Mouse (Mus musculus): ENCODE measurements around the gene B830017H08Rik. TPM values are rescaled to one million over a fixed set of nuclear protein-coding genes. Genes with fewer than 3 reads are reported as not detected.

B830017H08Rik gene
- polyA plus RNA-seq (2012; rRNA removed) (not detected in 2 replicates), polyA plus RNA-seq (2014; fragmentation: Nextera tagmentation; extraction: Ambion mirVana) (not detected in 2 replicates)

DNA sequence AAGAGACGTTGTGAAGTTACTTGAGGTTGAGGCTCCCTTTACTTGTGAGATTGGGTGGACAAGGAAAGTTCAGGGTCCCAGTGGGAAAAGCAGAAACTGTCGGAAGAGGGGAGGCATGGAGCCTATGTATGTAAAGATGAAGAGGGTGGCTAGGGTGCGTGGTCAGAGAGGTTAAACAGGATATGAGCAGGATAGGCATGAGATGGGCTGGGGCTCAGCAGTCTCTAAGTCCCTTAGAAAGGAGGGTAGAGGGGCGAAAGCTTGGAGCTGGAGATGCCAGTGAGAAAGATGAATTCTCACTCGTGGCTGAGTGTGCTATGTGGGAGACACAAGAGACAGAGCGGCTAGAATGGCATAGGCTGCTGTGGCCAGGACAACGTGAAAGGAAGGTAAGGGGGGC lies at the start of gene B830017H08Rik:
TSS of gene B830017H08Rik (plus strand) at position 301 of the 400 bp plus-strand sequence.
- H3K4me1 ChIP-seq (replicated peaks; ENCODE audit: control insufficient read depth in 2 of 2, insufficient read depth in 2 of 2, low read length in 1 of 2) = no peaks in the 10 kb centered on the region
- no peak within 1 kb of the TSS for H3K9ac ChIP-seq (replicated peaks)
- H3K36me3 ChIP-seq (replicated peaks; ENCODE audit: control insufficient read depth, insufficient read depth, low read depth) = no peaks in the 10 kb centered on the region
- DNase-seq (ENCODE audit: low read depth in 3 of 3, low spot score in 3 of 3) (no peak), ATAC-seq (ENCODE audit: insufficient read depth) (no peak)
- peak within 1 kb of the TSS; percentile 37 for H3K4me2 ChIP-seq (ENCODE audit: low read depth)
- 23% methylated on average over 7 of the region's 7 CpGs for WGBS (ENCODE audit: insufficient replicate concordance)
- no peak within 1 kb of the TSS for H3K27ac ChIP-seq
- H3K27me3 ChIP-seq (ENCODE audit: control insufficient read depth, insufficient read depth, low read length) = peaks cover 62% of the 10 kb centered on the region
- H3K4me3 ChIP-seq (ENCODE audit: insufficient read depth in 1 of 2, low read depth in 2 of 2, low read length in 2 of 2) = peak within 1 kb of the TSS; percentile 3 to 36; a peak in 3 of 4 replicates
- TF ChIP-seq CTCF (IDR thresholded peaks at IDR 0.05; ENCODE audit: low read depth) = no peak
- no peaks in the 10 kb centered on the region for H3K9me3 ChIP-seq (ENCODE audit: control insufficient read depth, low read length)

- Histone ChIP-seq H3K9ac (replicated peaks) (no peak overlapping the region), H3K4me1 (replicated peaks; ENCODE audit: control insufficient read depth in 2 of 2, insufficient read depth in 2 of 2, low read length in 1 of 2) (no peaks in the 10 kb centered on the region), H3K36me3 (replicated peaks; ENCODE audit: control insufficient read depth, insufficient read depth, low read depth) (peaks cover 3% of the 10 kb centered on the region; the same call in 1 of the 2 replicates), H3K9me3 (ENCODE audit: control insufficient read depth, low read length) (no peaks in the 10 kb centered on the region), H3K4me3 (ENCODE audit: insufficient read depth in 1 of 2, low read depth in 2 of 2, low read length in 2 of 2) (no peak overlapping the region), H3K4me2 (ENCODE audit: low read depth) (no peak overlapping the region), H3K27me3 (ENCODE audit: control insufficient read depth, insufficient read depth, low read length) (no peaks in the 10 kb centered on the region), H3K27ac (no peak overlapping the region)
- WGBS (ENCODE audit: insufficient replicate concordance) = 60% methylated on average over 3 of the region's 3 CpGs
- ATAC-seq (ENCODE audit: insufficient read depth) (no peak), DNase-seq (ENCODE audit: low read depth in 3 of 3, low spot score in 3 of 3) (no peak)
- TF ChIP-seq EP300 (IDR thresholded peaks at IDR 0.05; ENCODE audit: low read depth) (no peak), CTCF (IDR thresholded peaks at IDR 0.05; ENCODE audit: low read depth) (0 out of 2 replicates have a peak, but pooled peaks have one; percentile 20)
Observed at GRCm38 (mm10) chr16:17785337-17785736, 47.6 kb upstream of the B830017H08Rik start.

GRCm38 (mm10) chr16:17792728-17793127 lies 40.2 kb upstream of the B830017H08Rik start:
- Histone ChIP-seq H3K4me1 (replicated peaks; ENCODE audit: control insufficient read depth in 2 of 2, insufficient read depth in 2 of 2, low read length in 1 of 2) (no peaks in the 10 kb centered on the region), H3K9me3 (ENCODE audit: control insufficient read depth, low read length) (no peaks in the 10 kb centered on the region), H3K4me2 (ENCODE audit: low read depth) (no peak overlapping the region), H3K27ac (no peak overlapping the region), H3K27me3 (ENCODE audit: control insufficient read depth, insufficient read depth, low read length) (peaks cover 25% of the 10 kb centered on the region), H3K9ac (replicated peaks) (no peak overlapping the region), H3K4me3 (ENCODE audit: insufficient read depth in 1 of 2, low read depth in 2 of 2, low read length in 2 of 2) (no peak overlapping the region), H3K36me3 (replicated peaks; ENCODE audit: control insufficient read depth, insufficient read depth, low read depth) (peaks cover 3% of the 10 kb centered on the region; the same call in 1 of the 2 replicates)
- TF ChIP-seq EP300 (IDR thresholded peaks at IDR 0.05; ENCODE audit: low read depth) = no peak
- 59% methylated on average over 3 of the region's 3 CpGs for WGBS (ENCODE audit: insufficient replicate concordance)
- ATAC-seq (ENCODE audit: insufficient read depth) (no peak), DNase-seq (ENCODE audit: low read depth in 3 of 3, low spot score in 3 of 3) (no peak)

GRCm38 (mm10) chr16:17794047-17794446 lies 38.9 kb upstream of the B830017H08Rik start:
- WGBS (ENCODE audit: insufficient replicate concordance) = 65% methylated on average over 4 of the region's 4 CpGs

GRCm38 (mm10) chr16:17795643-17796042 lies 37.3 kb upstream of the B830017H08Rik start:
- no peak for DNase-seq (ENCODE audit: low read depth in 3 of 3, low spot score in 3 of 3)
- no peaks in the 10 kb centered on the region for H3K4me1 ChIP-seq (replicated peaks; ENCODE audit: control insufficient read depth in 2 of 2, insufficient read depth in 2 of 2, low read length in 1 of 2)
- no peak for ATAC-seq (ENCODE audit: insufficient read depth)
- 57% methylated on average over 5 of the region's 5 CpGs for WGBS (ENCODE audit: insufficient replicate concordance)
- TF ChIP-seq EP300 (IDR thresholded peaks at IDR 0.05; ENCODE audit: low read depth) (no peak), CTCF (IDR thresholded peaks at IDR 0.05; ENCODE audit: low read depth) (peak; percentile 27; the same call in 1 of the 2 replicates)
- no peaks in the 10 kb centered on the region for H3K9me3 ChIP-seq (ENCODE audit: control insufficient read depth, low read length)
- H3K4me2 ChIP-seq (ENCODE audit: low read depth) = no peak overlapping the region
- H3K27ac ChIP-seq = no peak overlapping the region
- no peak overlapping the region for H3K4me3 ChIP-seq (ENCODE audit: insufficient read depth in 1 of 2, low read depth in 2 of 2, low read length in 2 of 2)
- H3K27me3 ChIP-seq (ENCODE audit: control insufficient read depth, insufficient read depth, low read length) = peaks cover 52% of the 10 kb centered on the region
- H3K9ac ChIP-seq (replicated peaks) = no peak overlapping the region
- H3K36me3 ChIP-seq (replicated peaks; ENCODE audit: control insufficient read depth, insufficient read depth, low read depth) = no peaks in the 10 kb centered on the region

More at GRCm38 (mm10) chr16:17794047-17794446, 38.9 kb upstream of the B830017H08Rik start:
- H3K4me1 ChIP-seq (replicated peaks; ENCODE audit: control insufficient read depth in 2 of 2, insufficient read depth in 2 of 2, low read length in 1 of 2) = no peaks in the 10 kb centered on the region
- no peaks in the 10 kb centered on the region for H3K9me3 ChIP-seq (ENCODE audit: control insufficient read depth, low read length)
- ATAC-seq (ENCODE audit: insufficient read depth) (no peak), DNase-seq (ENCODE audit: low read depth in 3 of 3, low spot score in 3 of 3) (no peak)
- TF ChIP-seq EP300 (IDR thresholded peaks at IDR 0.05; ENCODE audit: low read depth) (no peak), CTCF (IDR thresholded peaks at IDR 0.05; ENCODE audit: low read depth) (no peak)
- peaks cover 39% of the 10 kb centered on the region for H3K27me3 ChIP-seq (ENCODE audit: control insufficient read depth, insufficient read depth, low read length)
- no peak overlapping the region for H3K27ac ChIP-seq
- H3K9ac ChIP-seq (replicated peaks) = no peak overlapping the region
- peaks cover 3% of the 10 kb centered on the region; the same call in 1 of the 2 replicates for H3K36me3 ChIP-seq (replicated peaks; ENCODE audit: control insufficient read depth, insufficient read depth, low read depth)
- H3K4me2 ChIP-seq (ENCODE audit: low read depth) = no peak overlapping the region
- no peak overlapping the region for H3K4me3 ChIP-seq (ENCODE audit: insufficient read depth in 1 of 2, low read depth in 2 of 2, low read length in 2 of 2)

Measured in liver, embryonic 14.5 days (tissue).